Mouse (Mus musculus) MEL (cell line): ENCODE measurements around the gene Mst1.

Experiments used
- CHD1 ChIP-seq: IDR thresholded peaks from 2 replicates; pipeline ENCODE4 v1.6.1; 2012; ENCODE audit warnings: low read depth, mild to moderate bottlenecking, inconsistent platforms, low read length, improper control_type of control experiment
- CTCF ChIP-seq, 3 experiments: IDR thresholded peaks in 2 of 3; conservative IDR thresholded peaks in 1 of 3; 2 replicates each; pipeline ENCODE4 v1.5.1; 2011 to 2012; ENCODE audit warnings: low read length in 3 of 3, low read depth in 2 of 3, mild to moderate bottlenecking in 2 of 3, improper control_type of control experiment in 1 of 3, inconsistent platforms in 1 of 3, mixed read lengths in 1 of 3, moderate library complexity in 1 of 3; ENCODE audit not compliant: control insufficient read depth in 1 of 3, insufficient read depth in 1 of 3, poor library complexity in 1 of 3, severe bottlenecking in 1 of 3
- E2F4 ChIP-seq: IDR thresholded peaks from 2 replicates; pipeline ENCODE4 v1.6.1; 2011; ENCODE audit warnings: low read depth, low read length, improper control_type of control experiment, borderline replicate concordance
- POLR2A ChIP-seq, 2 experiments: IDR thresholded peaks; 2 replicates each; pipeline ENCODE4 v1.6.1; 2011 to 2012; ENCODE audit warnings: low read length in 2 of 2, mild to moderate bottlenecking in 2 of 2, control low read depth in 1 of 2, improper control_type of control experiment in 1 of 2, low read depth in 1 of 2, moderate library complexity in 1 of 2; ENCODE audit not compliant: control insufficient read depth in 1 of 2, insufficient read depth in 1 of 2, poor library complexity in 1 of 2
- SMC3 ChIP-seq: IDR thresholded peaks from 2 replicates; pipeline ENCODE4 v1.6.1; 2011; ENCODE audit warnings: low read depth, low read length, improper control_type of control experiment
- TAL1 ChIP-seq: IDR thresholded peaks from 2 replicates; pipeline ENCODE4 v1.6.1; 2012; ENCODE audit warnings: mild to moderate bottlenecking, inconsistent platforms, low read length, moderate library complexity, mixed read lengths
- USF2 ChIP-seq, 2 experiments: IDR thresholded peaks; 2 replicates each; pipeline ENCODE4 v1.6.1; 2011 to 2012; ENCODE audit warnings: improper control_type of control experiment in 2 of 2, low read length in 2 of 2, borderline replicate concordance in 1 of 2, inconsistent platforms in 1 of 2, low read depth in 1 of 2, mild to moderate bottlenecking in 1 of 2; ENCODE audit not compliant: insufficient read depth in 1 of 2
- ZMIZ1 ChIP-seq: IDR thresholded peaks from 2 replicates; pipeline ENCODE4 v1.6.1; 2012; ENCODE audit warnings: low read depth, mild to moderate bottlenecking, inconsistent platforms, low read length, improper control_type of control experiment, moderate library complexity

DNA sequence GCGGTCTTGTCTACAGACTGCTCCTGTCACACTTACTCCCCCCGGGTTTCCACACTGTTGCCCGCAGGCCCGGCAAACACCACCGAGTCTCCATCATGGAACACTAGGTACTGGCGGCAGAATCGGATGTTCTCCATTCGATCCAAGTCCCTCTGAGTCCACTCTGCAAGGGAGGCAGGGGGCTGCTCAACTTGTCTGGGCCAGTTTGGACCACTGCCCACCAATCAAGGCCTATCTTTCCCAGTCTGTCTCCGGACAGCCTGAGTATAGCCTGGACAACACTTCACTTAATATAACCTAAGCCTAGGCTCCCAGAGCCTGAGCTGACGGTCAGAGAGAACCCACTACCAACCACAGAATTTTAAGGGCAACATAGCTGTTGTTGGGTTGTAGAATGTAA lies 13.3 kb downstream of the Mst1 start:
- TF ChIP-seq POLR2A (IDR thresholded peaks at IDR 0.05; ENCODE audit: control insufficient read depth in 1 of 2, insufficient read depth in 1 of 2, low read depth in 1 of 2, low read length in 2 of 2, poor library complexity in 1 of 2) (no peak), USF2 (IDR thresholded peaks at IDR 0.05; ENCODE audit: borderline replicate concordance in 1 of 2, insufficient read depth in 1 of 2, low read depth in 1 of 2, low read length in 2 of 2) (no peak), TAL1 (no peak), SMC3 (no peak), CTCF (IDR thresholded peaks at IDR 0.05 in 2 of 3, conservative IDR thresholded peaks at IDR 0.05 in 1 of 3; ENCODE audit: control insufficient read depth in 1 of 3, insufficient read depth in 1 of 3, low read depth in 2 of 3, low read length in 3 of 3, poor library complexity in 1 of 3, severe bottlenecking in 1 of 3) (no peak), ZMIZ1 (no peak), CHD1 (no peak), E2F4 (no peak)
